Mouse (Mus musculus): ENCODE results near the gene Kirrel3.

Kirrel3 gene

DNA sequence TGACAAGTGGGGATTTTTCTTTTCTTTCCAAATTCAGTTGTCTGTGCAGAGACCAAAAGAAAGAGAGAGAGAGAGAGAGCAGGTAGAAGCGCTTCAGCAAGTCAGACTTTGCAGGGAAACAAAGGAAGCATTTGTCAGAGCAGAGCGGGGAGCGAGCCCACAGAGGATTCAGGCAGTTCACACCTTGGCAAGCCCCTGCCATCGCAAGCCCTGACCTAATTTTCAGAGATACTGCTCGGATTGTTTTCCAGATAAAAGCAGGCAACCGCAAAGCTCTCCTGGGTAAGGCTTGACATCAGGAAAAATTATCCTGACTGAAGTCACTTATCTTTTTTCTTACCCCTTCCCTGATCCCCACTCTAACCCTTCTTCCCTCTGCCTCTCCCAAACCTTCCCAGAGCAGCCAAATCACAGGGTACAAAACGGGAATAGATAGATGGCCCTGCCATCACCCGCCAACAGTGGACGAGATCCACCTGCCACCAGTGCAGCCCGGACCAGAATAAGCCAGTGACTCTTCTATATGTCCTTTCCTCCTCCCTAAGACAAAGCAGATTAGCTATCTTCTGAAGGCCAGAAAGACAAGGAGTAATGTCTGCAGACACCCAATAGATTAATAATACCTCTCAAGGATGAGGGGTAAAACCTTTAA lies 332.8 kb downstream of the Kirrel3 start:
- no peak for DNase-seq (ENCODE audit: extremely low spot score, low read depth, low spot score)

DNA sequence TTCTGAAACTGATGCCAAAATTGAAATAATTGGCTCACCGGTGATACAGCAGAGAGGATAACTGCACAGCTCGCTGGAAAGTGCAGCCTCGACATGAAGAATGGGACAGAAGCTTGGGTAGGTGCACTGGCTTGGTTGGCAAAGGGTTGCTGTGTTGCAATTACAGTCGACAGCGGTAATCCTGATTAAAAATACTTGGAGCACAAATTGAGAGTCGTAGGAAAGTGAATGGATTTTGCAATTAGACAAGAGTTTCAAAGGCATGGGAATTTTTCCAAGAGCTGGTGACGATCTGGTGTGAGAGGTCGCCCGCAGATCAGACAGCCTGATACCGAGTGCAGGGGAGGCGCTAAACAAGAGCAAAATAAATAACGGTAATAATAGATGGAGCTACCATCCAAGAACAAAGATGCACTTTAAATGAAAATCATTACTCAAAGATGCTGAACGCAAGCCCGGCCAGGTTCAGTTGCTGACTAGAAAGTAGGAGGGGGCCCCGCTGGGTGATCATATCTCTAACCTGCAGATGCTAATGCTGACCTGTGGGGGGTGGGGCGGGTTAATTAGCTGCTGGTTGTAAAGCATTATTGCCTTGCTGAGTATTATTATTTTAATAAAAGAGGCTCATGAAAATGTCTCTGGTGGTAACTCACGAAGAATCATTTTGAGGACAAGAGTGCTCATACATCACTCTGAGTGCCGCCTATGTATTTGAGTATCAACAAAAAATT lies 338.8 kb downstream of the Kirrel3 start:
- no peak for DNase-seq (ENCODE audit: extremely low spot score, low read depth, low spot score)

DNA sequence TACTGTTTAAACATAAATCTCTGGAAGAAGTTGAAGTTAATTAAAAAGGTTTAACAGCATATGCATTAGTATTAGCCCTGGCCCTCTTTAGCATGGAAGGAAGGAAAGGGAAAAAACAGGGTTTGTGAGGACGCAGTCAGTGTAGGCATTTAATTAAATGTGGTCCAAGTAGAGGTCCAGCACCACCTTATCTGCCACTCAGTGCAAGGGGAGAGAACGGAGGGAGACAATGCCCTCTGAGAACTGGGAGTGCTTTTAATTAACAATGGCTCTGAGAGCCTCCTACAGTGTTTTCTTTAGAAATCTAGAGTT lies 339.4 kb downstream of the Kirrel3 start:
- no peak for DNase-seq (ENCODE audit: extremely low spot score, low read depth, low spot score)

DNA sequence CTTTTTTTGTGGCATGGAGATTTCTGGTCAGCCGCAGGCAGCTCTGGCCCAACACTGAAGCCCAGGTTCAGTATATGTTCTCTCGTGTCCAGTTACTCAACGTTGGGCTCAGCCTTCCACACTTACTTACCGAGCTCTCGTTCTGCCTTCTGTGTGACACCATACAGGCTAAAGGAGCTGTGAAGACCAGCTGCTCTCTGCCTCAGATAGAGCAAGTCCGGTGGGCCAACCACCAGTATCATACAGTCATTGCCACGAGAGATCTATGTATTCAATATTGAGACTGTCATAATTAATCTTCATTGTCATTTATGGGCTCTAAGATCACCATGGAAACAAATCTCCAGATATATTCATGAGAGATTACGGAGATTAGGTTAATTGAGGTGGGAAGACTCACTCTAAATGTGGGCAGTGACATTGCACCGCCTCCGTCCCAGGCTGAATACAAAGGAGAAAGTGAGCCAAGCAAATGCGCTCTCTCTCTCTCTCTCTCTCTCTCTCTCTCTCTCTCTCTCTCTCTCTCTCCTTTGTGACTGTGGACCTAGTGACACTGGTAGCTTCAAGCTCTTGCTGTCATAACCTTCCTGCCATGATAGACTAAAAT lies 339.8 kb downstream of the Kirrel3 start:
- no peak for DNase-seq (ENCODE audit: extremely low spot score, low read depth, low spot score)

DNA sequence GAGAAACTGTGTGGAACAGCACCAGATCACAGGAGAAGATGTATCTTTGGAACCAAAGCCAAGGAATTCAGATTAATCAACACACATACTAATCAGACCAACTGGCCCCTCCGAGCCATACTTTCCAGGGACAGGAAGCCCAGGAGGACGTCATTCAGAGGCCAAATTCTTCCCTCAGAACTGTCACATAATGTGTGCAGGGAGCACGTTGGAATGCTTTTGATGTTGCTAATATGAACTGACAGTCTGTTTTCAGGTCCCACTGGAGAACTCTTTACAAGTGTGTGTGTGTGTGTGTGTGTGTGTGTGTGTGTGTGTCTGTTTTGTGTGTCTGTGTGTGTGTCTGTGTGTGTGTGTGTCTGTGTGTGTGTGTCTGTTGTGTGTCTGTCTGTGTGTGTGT lies 345.0 kb downstream of the Kirrel3 start:
- DNase-seq (ENCODE audit: extremely low spot score, low read depth, low spot score): no peak

DNA sequence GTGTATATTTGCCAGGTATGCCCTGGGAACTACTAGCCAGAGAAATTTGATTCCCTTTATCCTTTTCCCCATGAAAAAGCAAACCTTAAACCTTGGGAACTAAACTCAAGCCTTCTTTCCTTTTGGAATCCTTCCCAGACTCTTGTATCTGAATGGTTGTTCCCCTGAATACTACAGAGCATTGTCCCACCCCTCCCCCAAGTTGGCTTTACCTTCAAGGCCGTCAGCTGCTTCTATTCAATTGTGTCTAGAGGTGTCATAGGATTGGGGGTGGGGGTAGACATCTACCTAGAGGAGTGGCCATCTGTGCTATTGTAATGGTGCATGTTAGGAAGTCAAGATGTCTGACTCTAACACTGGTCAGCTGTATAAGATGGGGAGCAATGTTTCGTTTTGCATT lies 351.1 kb downstream of the Kirrel3 start:
- no peak for DNase-seq (ENCODE audit: extremely low spot score, low read depth, low spot score)

DNA sequence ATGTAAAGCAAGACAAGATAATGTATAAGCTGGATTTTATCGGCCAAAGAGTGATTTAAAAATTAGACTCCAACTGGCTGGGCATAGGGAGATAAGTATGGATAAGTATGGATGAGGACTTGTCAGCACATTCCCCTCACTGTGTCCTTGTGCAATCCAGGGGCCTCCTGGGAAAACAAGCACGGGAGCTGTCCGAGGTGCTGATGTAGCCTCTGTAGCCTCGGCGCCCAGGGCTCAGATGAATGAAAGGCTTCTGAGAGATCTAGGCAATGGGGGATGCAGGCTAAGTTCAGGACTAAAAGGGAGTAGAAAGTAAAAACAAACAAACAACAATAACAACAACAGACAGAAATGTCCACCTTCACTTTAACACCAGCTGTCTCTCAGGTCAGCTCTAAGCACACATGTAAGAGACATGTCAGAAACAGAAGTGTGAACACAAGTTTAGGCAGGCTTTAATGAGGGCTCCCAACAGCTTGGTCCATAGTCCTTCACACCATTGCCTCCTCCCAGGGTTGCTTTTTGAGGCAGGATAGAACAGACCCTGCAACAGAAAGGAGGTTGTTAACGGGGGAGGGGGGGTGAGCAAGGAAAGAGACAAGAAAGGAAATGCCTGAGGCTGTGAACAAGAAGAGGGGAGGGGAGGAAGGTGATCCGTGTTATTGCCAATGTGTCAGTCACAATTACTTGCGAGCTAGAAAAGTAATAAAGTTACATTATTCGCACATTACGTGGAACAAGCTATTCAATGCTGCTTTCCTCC lies 352.2 kb downstream of the Kirrel3 start:
- DNase-seq (ENCODE audit: extremely low spot score, low read depth, low spot score): peak; percentile 53

DNA sequence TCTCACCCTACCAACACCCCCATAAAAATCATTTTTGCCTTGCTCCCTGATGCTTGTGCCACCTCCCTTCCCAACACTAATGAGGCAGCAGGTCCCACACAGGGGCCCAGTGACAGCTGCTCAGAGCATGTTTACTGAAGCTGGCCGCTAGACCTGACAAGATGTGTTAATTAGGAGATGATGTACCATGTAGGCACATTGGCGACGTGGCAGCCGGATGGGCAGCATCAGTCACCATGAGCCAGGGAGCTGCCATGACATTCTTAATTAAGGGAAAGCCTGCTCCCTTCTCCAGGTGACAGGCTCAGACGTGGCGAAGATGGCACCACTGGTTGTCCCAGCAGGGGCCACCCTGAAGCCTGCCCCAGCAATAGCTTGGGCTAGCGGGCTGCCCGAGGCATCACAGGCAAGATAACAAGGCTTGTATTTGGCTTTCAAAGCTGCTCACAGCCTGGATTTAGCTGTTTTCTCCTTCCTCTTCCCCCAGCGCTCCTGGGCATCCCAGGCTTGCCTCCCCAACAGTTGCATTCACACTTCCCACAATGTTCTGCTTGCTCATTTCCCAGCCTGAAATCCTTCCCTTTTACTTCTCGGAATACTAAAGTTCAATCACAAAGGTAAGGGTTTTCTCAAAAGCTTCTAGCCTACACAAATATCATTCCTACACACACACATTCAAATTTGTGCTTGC lies 357.7 kb downstream of the Kirrel3 start:
- DNase-seq (ENCODE audit: extremely low spot score, low read depth, low spot score): no peak

DNA sequence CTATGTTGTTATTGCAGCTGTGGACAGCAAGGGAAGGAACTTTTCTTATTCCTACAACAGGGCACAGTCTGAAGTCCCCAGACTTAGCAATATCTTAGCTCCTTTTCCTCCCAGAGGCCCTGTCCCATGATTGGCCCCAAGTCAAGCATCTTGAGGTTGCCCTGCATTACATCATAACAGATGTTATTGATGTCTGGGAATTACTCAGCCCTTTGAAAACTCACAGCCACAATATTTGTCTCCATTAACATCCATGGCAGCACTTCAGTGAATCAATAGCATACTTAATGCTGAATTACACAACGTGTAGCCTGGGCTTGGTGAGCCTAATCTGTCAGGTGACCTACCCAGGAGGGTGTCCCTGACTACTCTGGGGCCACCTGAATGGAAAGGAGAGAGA lies 360.7 kb downstream of the Kirrel3 start:
- DNase-seq (ENCODE audit: extremely low spot score, low read depth, low spot score): no peak

DNA sequence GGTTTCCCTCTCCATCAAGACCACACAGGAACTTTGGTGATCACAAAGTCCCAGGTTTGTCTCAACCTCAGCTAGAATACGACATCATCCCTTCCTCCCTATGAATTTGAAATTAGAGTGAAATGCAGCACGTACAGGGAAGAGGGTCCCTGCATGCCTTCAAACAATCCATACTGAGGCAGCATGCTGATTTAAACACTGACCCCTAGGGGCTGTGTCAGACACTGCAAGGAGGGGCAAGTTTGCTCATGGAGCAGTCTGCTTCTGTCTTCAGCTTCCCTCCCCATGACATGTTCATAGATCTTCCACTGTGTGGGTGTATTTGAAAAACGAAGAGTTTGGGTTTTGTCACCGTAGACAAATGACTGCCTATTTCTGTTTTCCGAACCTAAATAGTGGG lies 362.0 kb downstream of the Kirrel3 start:
- no peak for DNase-seq (ENCODE audit: extremely low spot score, low read depth, low spot score)

DNA sequence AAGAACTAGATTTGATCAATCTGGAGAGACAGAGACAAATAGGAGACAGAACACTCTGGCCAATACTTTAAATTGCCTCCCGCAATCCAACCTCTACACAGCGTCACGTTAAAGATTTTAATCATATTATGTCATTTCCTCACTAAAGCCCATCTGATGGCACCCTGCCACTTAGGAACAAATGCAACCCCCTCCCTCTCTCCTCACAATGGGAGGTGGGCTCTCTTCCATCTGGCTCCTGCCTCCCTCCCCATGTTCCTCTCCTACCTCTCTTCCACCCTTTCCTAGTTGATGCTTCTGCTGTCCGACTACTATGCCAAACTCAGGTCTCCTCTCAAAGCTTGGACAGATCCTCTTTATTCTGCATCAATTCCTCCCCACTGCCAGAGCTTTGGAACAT lies 365.4 kb downstream of the Kirrel3 start:
- DNase-seq (ENCODE audit: extremely low spot score, low read depth, low spot score): no peak

DNA sequence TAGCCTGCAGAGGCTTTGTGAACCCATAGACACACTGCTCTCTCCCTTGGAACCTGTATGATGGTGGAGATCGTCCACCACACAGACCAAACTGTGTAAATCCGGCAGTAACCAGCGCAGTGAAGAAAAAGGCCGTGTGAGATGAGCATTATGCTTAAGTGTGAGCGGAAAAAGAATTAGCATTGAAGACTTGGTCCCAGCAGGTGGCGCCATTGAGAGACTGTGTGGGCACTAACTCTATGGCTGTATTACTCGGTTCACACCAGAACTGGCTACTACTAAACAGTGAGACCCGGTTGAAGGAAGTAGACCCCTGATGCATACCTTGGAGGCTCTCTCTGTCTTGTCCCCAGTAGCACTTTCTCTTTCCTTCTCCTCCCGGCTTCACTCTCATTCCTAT lies 371.9 kb downstream of the Kirrel3 start:
- no peak for DNase-seq (ENCODE audit: extremely low spot score, low read depth, low spot score)

DNA sequence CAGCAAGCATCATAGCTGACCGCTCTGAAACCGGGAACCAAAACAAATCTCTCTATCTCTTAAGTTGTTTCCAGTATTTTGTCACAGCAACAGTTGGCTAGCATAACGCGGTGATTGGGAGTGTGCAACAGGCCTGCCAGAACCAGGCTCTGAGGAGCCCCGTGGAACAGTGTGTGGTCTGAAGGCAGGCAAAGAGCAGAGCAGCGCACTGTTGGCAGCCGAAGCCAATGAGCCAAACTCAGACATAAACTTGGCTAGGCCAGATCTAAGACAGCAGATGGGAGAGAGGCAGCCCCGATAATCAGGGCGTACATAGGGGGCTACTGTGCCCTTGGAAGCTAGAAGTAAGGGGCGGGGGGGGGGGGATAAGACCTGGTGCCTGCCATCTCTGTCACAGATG lies 372.4 kb downstream of the Kirrel3 start:
- DNase-seq (ENCODE audit: extremely low spot score, low read depth, low spot score): no peak

DNA sequence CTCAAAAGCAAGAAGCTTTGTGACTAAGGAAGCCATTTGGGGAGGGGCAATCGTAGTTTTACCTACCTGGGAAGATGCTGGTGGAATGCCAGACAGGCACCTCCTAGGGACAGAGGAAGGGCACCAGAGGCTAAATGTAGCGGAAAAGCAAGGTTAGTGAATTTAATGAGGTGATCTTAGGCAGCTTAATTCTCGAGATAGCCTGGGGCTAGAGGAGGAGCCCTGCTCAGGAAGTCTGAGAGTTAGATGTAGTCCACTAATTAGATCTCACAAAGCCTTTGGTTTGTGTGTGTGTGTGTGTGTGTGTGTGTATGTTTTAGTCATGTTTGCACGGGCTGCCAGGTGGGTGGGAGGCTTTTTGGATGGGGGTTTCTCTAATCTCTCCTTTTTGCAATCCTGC lies 375.2 kb downstream of the Kirrel3 start:
- no peak for DNase-seq (ENCODE audit: extremely low spot score, low read depth, low spot score)

DNA sequence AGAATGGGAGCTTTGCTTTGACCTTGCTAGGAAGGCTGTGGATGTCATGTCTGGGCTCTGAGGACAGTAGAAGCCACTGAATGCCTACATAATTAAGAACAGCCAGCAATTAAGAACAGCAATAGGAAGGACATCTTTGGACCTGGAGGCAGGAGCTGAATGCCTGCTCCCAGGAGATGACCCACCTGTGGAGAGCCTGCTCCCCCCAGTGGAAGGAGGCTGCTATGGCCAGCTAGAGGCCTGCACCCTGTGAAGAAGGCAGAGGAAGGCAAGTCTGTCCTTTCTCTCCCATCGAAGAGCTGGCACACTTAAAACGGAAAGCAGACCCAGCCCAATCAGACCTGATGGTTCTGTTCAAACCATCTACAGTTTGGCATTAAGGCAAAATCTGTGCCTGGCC lies 376.1 kb downstream of the Kirrel3 start:
- no peak for DNase-seq (ENCODE audit: extremely low spot score, low read depth, low spot score)

DNA sequence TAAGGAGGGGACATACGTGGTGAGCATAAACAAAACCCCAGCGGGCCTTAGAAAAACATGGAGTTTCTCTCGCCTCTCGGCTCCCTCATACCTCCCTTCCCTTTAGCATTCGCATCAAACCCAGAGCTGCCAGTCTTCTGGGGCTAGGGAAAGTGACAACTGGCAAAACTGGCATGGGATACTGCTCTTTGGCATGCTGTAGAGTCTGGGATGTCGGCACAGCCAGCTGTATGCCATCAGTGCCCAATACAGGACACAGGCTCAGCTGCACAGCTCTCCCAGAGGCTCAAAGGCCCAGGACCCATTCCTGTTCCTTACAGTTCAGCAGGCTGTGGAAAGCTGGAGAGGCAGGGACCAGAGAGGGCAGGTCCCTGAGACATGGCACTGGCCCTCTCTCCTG lies 379.9 kb downstream of the Kirrel3 start:
- no peak for DNase-seq (ENCODE audit: extremely low spot score, low read depth, low spot score)

DNA sequence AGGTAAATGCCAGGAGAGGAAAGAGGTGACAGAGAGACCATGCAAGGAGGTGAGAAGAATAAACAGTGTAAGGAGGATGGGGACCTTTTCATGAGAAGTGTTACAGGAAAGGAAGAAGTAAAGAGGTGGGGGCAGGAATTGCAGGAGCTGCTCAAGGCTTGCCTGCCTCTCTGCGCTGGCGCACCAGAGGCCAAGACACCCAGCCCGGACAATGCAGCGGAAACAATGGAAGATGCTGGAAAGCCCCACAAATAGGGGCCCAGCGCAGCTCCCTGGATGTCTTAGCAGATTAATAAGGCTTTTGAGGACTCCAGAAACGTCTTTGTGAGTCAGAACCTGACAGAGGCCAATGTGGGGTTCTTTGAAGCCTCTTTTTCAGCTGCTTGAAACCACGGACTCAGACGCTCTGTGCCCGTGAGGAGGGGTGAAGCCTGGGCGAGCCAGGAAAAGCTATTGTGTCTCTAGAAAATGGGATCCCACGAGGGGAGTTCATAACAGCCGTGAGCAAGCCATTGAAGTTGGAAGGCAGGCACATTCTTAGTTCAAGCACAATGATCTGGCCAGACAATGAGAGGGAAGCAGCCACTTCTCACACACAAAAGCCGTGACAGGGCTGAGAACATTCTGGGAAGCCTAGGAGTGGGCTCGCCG lies 385.7 kb downstream of the Kirrel3 start:
- DNase-seq (ENCODE audit: extremely low spot score, low read depth, low spot score): no peak

DNA sequence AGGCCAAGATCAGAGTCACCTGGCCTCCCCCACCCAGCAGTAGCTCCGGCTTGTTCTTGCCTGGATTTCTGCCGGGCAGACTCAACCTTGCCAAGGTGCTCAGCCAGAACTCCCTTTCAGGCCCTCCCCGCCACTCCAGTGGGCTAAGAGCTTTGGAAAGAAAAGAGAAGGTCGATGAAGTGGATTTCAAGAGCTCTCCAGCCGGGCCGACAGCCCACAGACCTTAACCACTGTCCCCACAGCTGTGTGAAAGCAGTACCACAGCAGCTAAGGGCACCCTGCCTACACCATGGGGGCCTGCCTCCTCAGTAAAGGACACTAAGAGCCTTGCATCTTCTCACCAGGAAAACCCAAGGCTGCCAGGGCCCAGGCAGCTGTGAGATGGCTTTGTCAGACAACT lies 389.5 kb downstream of the Kirrel3 start:
- no peak for DNase-seq (ENCODE audit: extremely low spot score, low read depth, low spot score)

DNA sequence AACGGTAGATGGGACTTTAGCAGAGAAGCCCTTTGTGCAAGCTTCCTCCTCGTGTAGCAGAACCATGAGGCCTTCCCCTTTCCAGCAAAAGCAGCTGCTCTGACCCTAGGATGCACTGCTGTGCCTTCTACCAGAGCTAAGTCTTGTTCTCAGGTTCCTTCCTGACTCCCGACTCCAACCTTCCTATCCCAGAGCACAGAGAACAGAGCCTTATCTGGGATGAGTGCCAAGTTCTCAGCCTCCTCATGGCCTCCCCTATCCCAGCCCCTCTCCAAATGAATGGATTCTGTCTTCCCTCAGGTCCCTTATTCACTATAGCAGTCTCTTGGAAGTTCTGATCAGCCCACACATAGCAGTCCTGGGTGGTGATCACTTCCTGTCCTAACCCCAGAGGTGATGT lies 391.5 kb downstream of the Kirrel3 start:
- no peak for DNase-seq (ENCODE audit: extremely low spot score, low read depth, low spot score)

DNA sequence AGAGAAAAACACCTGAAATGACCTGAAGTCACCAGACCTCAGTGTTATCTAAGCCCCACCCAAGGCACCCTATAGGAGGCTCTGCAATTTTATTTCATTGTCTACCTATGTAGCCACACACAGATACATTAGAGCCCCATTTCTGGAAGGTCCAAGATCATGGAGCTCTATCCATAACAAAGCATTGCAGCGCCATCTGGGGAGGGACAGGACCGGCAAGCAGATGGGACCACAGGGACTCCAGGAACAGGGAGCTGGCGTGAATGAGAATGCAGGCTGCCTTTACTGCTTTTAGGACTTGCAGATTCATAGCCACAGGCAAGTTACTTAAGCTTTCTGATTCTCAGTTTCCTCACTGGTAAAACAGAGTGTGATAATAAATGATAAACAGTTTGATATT lies 392.1 kb downstream of the Kirrel3 start:
- no peak for DNase-seq (ENCODE audit: extremely low spot score, low read depth, low spot score)

DNA sequence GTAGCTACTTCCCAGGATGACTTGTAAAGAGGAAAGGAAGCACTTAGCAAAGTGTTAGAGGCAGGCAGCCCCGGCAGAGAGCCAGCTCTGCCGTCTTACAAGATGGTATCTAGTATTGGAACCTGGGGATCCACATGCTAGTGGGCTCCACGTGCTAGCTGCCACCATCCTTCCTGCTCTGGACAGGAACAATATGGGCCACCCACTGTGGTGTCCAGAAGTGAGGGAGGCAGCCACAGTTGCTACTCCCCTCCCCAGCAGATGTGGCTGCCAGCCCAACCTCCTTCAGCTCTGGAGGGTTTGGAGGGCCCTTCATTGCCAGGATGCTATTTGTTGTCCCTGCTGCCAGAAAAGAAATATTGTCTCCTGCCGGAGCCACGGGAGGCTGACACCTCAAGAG lies 396.1 kb downstream of the Kirrel3 start:
- no peak for DNase-seq (ENCODE audit: extremely low spot score, low read depth, low spot score)

Measured in hindlimb bud, embryonic 11.5 days (tissue).